Mouse (Mus musculus): ENCODE results near the gene C2. TPM values are rescaled to one million over a fixed set of nuclear protein-coding genes. Genes with fewer than 3 reads are reported as not detected.
A peak's percentile ranks its signal among the peaks of the same experiment; 100 is the strongest.
"Not testable (repeated sequence)": the region's sequence is repeated elsewhere in the genome, so short reads cannot be mapped to it uniquely, and the experiment has no call there.

The C2 gene
- polyA plus RNA-seq, 1 experiment: 3.2 TPM

- no peak for DNase-seq (ENCODE audit: extremely low spot score in 1 of 2, low spot score in 1 of 2)
Observed at GRCm38 (mm10) chr17:34840736-34841307, 57.2 kb downstream of the C2 start.

- no peak for DNase-seq (ENCODE audit: extremely low spot score in 1 of 2, low spot score in 1 of 2)
Observed at GRCm38 (mm10) chr17:34838785-34839184, 59.3 kb downstream of the C2 start.

GRCm38 (mm10) chr17:34837464-34838324 is 60.4 kb downstream of the C2 start:
- DNase-seq (ENCODE audit: extremely low spot score in 1 of 2, low spot score in 1 of 2): no peak

- peak; percentile 97 to 99 for DNase-seq (ENCODE audit: extremely low spot score in 1 of 2, low spot score in 1 of 2)
Observed at GRCm38 (mm10) chr17:34836856-34837221, 61.2 kb downstream of the C2 start, which contains the start of the genes Stk19 and Dxo. Stk19 (minus strand) TSS chr17:34836945. Dxo (plus strand) TSS chr17:34837019.

GRCm38 (mm10) chr17:34836155-34836855 is 61.8 kb downstream of the C2 start:
- DNase-seq (ENCODE audit: extremely low spot score in 1 of 2, low spot score in 1 of 2): peak; percentile 18 to 25

- DNase-seq (ENCODE audit: extremely low spot score in 1 of 2, low spot score in 1 of 2): not testable (repeated sequence)
Observed at GRCm38 (mm10) chr17:34830776-34831175, 67.3 kb downstream of the C2 start.

GRCm38 (mm10) chr17:34814818-34815370 is 83.2 kb downstream of the C2 start:
- DNase-seq (ENCODE audit: extremely low spot score in 1 of 2, low spot score in 1 of 2): no peak

GRCm38 (mm10) chr17:34813747-34814146 is 84.3 kb downstream of the C2 start:
- DNase-seq (ENCODE audit: extremely low spot score in 1 of 2, low spot score in 1 of 2): peak in 1 of 2 experiments; percentile 48

Other genes with a start within 250 kb of the C2 start
- gene Tnxb, start 227.7 kb downstream of the C2 start, polyA plus RNA-seq (2012; rRNA removed): 1.6 TPM in 2 replicates
- gene C4b, start 154.4 kb downstream of the C2 start, polyA plus RNA-seq (2012; rRNA removed): 18.8 and 22.8 TPM in 2 replicates
- gene Cyp21a1, start 93.7 kb downstream of the C2 start, polyA plus RNA-seq (2012; rRNA removed): 0.04 TPM in 1 of 2 replicates, not detected in the other
- gene Stk19, start 61.3 kb downstream of the C2 start, polyA plus RNA-seq (2012; rRNA removed): 71.8 and 77.6 TPM in 2 replicates
- gene Dxo, start 61.2 kb downstream of the C2 start, polyA plus RNA-seq (2012; rRNA removed): 47.3 and 56.4 TPM in 2 replicates
- 72.8 and 77.5 TPM in 2 replicates for gene Skiv2l, start 48.1 kb downstream of the C2 start, polyA plus RNA-seq (2012; rRNA removed)
- gene Nelfe, start 47.9 kb downstream of the C2 start, polyA plus RNA-seq (2012; rRNA removed): 60.8 and 66.2 TPM in 2 replicates
- gene Cfb, start 35.7 kb downstream of the C2 start, polyA plus RNA-seq (2012; rRNA removed): 0.29 and 0.44 TPM in 2 replicates
- gene Zbtb12, start 18.8 kb downstream of the C2 start, polyA plus RNA-seq (2012; rRNA removed): 7.5 and 8.8 TPM in 2 replicates
- 0.08 TPM in 1 of 2 replicates, not detected in the other for gene Gm20547, start 16.2 kb downstream of the C2 start, polyA plus RNA-seq (2012; rRNA removed)
- 268 and 290 TPM in 2 replicates for gene Ehmt2, start 204 bp upstream of the C2 start, polyA plus RNA-seq (2012; rRNA removed)
- gene Slc44a4, start 16.2 kb upstream of the C2 start, polyA plus RNA-seq (2012; rRNA removed): 0.27 and 0.38 TPM in 2 replicates
- gene Neu1, start 33.0 kb upstream of the C2 start, polyA plus RNA-seq (2012; rRNA removed): 48.7 and 53.6 TPM in 2 replicates
- gene Hspa1b, start 61.0 kb upstream of the C2 start, polyA plus RNA-seq (2012; rRNA removed): 10.9 and 13.4 TPM in 2 replicates
- 0.20 TPM in 1 of 2 replicates, not detected in the other for gene Gm20481, start 71.6 kb upstream of the C2 start, polyA plus RNA-seq (2012; rRNA removed)
- gene Hspa1a, start 73.9 kb upstream of the C2 start, polyA plus RNA-seq (2012; rRNA removed): 13.8 and 14.6 TPM in 2 replicates
- 0.40 and 0.74 TPM in 2 replicates for gene Hspa1l, start 74.4 kb upstream of the C2 start, polyA plus RNA-seq (2012; rRNA removed)
- gene Lsm2, start 83.6 kb upstream of the C2 start, polyA plus RNA-seq (2012; rRNA removed): 43.9 and 49.7 TPM in 2 replicates
- 48.2 and 55.1 TPM in 2 replicates for gene Vars, start 102.7 kb upstream of the C2 start, polyA plus RNA-seq (2012; rRNA removed)
- gene Vwa7, start 118.3 kb upstream of the C2 start, polyA plus RNA-seq (2012; rRNA removed): 0.48 and 0.59 TPM in 2 replicates
- gene Sapcd1, start 129.8 kb upstream of the C2 start, polyA plus RNA-seq (2012; rRNA removed): 1.5 and 2.6 TPM in 2 replicates
- gene Msh5, start 148.5 kb upstream of the C2 start, polyA plus RNA-seq (2012; rRNA removed): 1.5 and 2.0 TPM in 2 replicates
- gene Clic1, start 151.7 kb upstream of the C2 start, polyA plus RNA-seq (2012; rRNA removed): 26.4 and 28.5 TPM in 2 replicates
- 40.8 and 42.8 TPM in 2 replicates for gene Ddah2, start 160.8 kb upstream of the C2 start, polyA plus RNA-seq (2012; rRNA removed)
- gene Ly6g6c, start 167.1 kb upstream of the C2 start, polyA plus RNA-seq (2012; rRNA removed): not detected in 2 replicates
- 0.04 TPM in 2 replicates for gene Mpig6b, start 167.9 kb upstream of the C2 start, polyA plus RNA-seq (2012; rRNA removed)
- 65.5 and 71.7 TPM in 2 replicates for gene Ly6g6e, start 178.6 kb upstream of the C2 start, polyA plus RNA-seq (2012; rRNA removed)
- 2.3 and 2.9 TPM in 2 replicates for gene Ly6g6d, start 179.8 kb upstream of the C2 start, polyA plus RNA-seq (2012; rRNA removed)
- gene Ly6g6f, start 187.3 kb upstream of the C2 start, polyA plus RNA-seq (2012; rRNA removed): 0.10 and 0.27 TPM in 2 replicates
- 144 and 159 TPM in 2 replicates for gene Abhd16a, start 191.0 kb upstream of the C2 start, polyA plus RNA-seq (2012; rRNA removed)
- 0.38 TPM in 1 of 2 replicates, not detected in the other for gene Ly6g5c, start 210.0 kb upstream of the C2 start, polyA plus RNA-seq (2012; rRNA removed)
- 1.2 and 2.0 TPM in 2 replicates for gene Ly6g5b, start 217.2 kb upstream of the C2 start, polyA plus RNA-seq (2012; rRNA removed)
- 18.9 and 20.2 TPM in 2 replicates for gene Gpank1, start 223.2 kb upstream of the C2 start, polyA plus RNA-seq (2012; rRNA removed)
- 173 and 179 TPM in 2 replicates for gene Csnk2b, start 223.8 kb upstream of the C2 start, polyA plus RNA-seq (2012; rRNA removed)
- 8.2 and 9.1 TPM in 2 replicates for gene D17H6S53E, start 228.1 kb upstream of the C2 start, polyA plus RNA-seq (2012; rRNA removed)
- 0.40 and 0.78 TPM in 2 replicates for gene Apom, start 233.8 kb upstream of the C2 start, polyA plus RNA-seq (2012; rRNA removed)
- gene Bag6, start 236.9 kb upstream of the C2 start, polyA plus RNA-seq (2012; rRNA removed): 199 and 213 TPM in 2 replicates

Measured in frontal cortex, adult 2 months (tissue).